Mouse (Mus musculus) myocyte (in vitro differentiated cells): ENCODE data around the gene Banf2.

Experiments used
- CEBPB ChIP-seq: IDR thresholded peaks from 2 replicates; pipeline ENCODE4 v1.6.1; 2011; ENCODE audit warnings: mild to moderate bottlenecking, moderate library complexity; ENCODE audit not compliant: poor library complexity, insufficient read depth, severe bottlenecking
- E2F4 ChIP-seq: IDR thresholded peaks from one replicate; pipeline ENCODE4 v1.6.1; 2011; ENCODE audit warnings: mild to moderate bottlenecking, control low read depth, moderate library complexity; ENCODE audit not compliant: insufficient read depth
- MAX ChIP-seq: IDR thresholded peaks from one replicate; pipeline ENCODE4 v1.6.1; 2011; ENCODE audit warnings: low read depth, mild to moderate bottlenecking, control low read depth
- MYOD1 ChIP-seq, 3 experiments: IDR thresholded peaks; one replicate each; pipeline ENCODE4 v1.6.1; 2011; ENCODE audit warnings: control low read depth in 2 of 3, low read depth in 2 of 3, mild to moderate bottlenecking in 2 of 3, moderate library complexity in 1 of 3; ENCODE audit not compliant: insufficient read length in 2 of 3, control insufficient read depth in 1 of 3
- MYOG ChIP-seq, 3 experiments: IDR thresholded peaks; one replicate each; pipeline ENCODE4 v1.6.1; 2011; ENCODE audit warnings: control low read depth in 2 of 3, low read depth in 2 of 3, mild to moderate bottlenecking in 2 of 3; ENCODE audit not compliant: insufficient read length in 2 of 3, control insufficient read depth in 1 of 3, insufficient read depth in 1 of 3
- POLR2A ChIP-seq: IDR thresholded peaks from one replicate; pipeline ENCODE4 v1.6.1; 2011; ENCODE audit warnings: low read depth, mild to moderate bottlenecking, control low read depth, moderate library complexity; ENCODE audit not compliant: insufficient read length
- POLR2AphosphoS2 ChIP-seq: IDR thresholded peaks from one replicate; pipeline ENCODE4 v1.6.1; 2011; ENCODE audit warnings: low read depth, control low read depth; ENCODE audit not compliant: insufficient read length
- SRF ChIP-seq: IDR thresholded peaks from one replicate; pipeline ENCODE4 v1.6.1; 2011; ENCODE audit warnings: low read depth; ENCODE audit not compliant: control insufficient read depth, insufficient read length
- TCF12 ChIP-seq: IDR thresholded peaks from one replicate; pipeline ENCODE4 v1.6.1; 2011; ENCODE audit warnings: mild to moderate bottlenecking, control low read depth; ENCODE audit not compliant: poor library complexity, insufficient read depth, severe bottlenecking
- TCF3 ChIP-seq: IDR thresholded peaks from one replicate; pipeline ENCODE4 v1.6.1; 2011; ENCODE audit warnings: low read depth, control low read depth; ENCODE audit not compliant: insufficient read length
- USF1 ChIP-seq: IDR thresholded peaks from one replicate; pipeline ENCODE4 v1.6.1; 2011; ENCODE audit warnings: low read depth, mild to moderate bottlenecking, control low read depth, moderate library complexity

DNA sequence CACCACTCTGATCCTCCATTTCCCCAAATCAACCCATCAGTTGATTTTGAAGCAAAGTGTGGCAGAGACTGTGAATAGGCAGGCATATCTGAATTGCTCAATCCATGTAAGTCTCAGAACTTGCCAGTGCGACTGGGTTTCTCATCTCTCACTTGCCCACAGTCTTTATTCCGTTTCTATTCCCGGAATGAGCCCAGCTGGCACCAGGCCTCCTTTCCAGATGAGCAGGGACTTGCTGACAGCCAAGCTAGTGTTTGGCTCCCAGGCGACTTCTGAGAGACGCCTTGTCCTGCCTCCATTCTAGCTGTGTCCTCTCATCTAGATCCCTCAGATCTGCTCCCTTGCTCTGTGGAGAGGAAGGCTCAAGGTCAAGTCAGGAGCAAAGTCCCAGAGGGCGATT lies 11.9 kb downstream of the Banf2 start:
- no peak for TF ChIP-seq POLR2A
- no peak for TF ChIP-seq TCF12
- TF ChIP-seq MYOG (IDR thresholded peaks at IDR 0.05; ENCODE audit: control insufficient read depth in 1 of 3, insufficient read depth in 1 of 3, insufficient read length in 2 of 3, low read depth in 2 of 3) = no peak
- TF ChIP-seq MAX = no peak
- TF ChIP-seq CEBPB = no peak
- no peak for TF ChIP-seq SRF
- TF ChIP-seq POLR2AphosphoS2 = no peak
- no peak for TF ChIP-seq E2F4
- TF ChIP-seq MYOD1 (IDR thresholded peaks at IDR 0.05; ENCODE audit: control insufficient read depth in 1 of 3, insufficient read length in 2 of 3, low read depth in 2 of 3) = no peak
- no peak for TF ChIP-seq USF1
- no peak for TF ChIP-seq TCF3
